Mouse (Mus musculus) cerebellum, postnatal 4 days (tissue): ENCODE results near the gene Hapln4.

Source experiments
- DNase-seq, 2 experiments: peaks; one replicate each; pipeline ENCODE4 v3.0.0; 2022; ENCODE audit warnings: low spot score in 2 of 2, mixed read lengths in 1 of 2

Gene Hapln4

DNA sequence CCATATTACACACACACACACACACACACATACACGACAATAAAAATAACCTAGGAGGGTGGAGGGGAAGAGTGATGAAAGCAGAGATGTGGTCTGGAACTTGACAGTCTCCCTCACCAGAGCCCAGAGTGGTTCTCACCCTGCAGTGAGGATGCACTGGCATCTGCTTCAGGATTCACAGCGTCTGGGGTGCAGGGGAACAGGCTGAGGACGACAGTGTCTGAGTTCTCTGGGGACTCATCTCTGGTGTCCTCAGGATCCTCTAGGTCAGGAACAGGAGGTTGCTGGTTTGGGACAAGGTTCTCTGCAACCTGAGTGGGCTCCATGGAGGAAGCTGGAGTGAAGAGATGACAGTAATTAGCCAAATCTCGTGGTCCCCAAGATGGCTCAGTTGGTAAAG, 54.6 kb downstream of the Hapln4 start:
- no peak for DNase-seq

DNA sequence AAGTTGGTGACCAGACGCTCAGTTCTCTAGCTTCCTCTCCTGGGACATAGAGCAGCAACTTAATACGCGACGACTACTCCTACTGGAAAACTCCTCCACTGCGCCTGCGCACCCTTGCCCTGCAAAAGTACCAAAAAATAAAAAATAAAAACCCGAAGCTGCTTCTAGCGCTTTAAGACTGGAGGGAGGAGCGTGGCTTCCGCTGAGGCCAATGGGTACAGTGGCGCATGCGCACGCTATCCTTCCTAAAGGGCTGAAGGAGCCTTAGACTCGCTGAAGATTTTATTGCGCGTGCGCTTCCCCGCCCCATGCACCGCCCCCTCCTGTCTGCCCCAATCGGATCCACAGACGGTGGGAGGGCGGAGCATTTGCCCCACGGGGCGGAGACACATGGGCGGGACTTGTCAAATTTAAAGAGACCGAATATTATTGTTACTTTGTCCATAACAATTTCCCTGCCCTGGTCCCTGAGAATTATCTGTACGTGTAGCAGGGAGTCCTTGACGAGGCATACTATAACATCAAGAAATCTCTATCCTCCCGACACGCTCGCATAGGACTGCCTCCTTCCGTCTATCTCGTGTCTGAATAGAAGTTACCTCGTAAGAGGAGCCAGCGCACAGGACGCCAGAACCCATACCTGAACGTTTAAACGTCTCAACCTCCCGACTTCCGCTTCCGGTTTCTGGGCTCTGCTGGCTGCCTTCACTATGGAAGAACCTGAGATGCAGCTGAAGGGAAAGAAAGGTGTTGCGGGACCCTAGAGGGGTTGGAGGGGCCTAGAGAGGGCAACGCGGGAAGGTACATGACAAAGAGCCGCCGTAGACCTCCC, 56.0 kb downstream of the Hapln4 start, which contains the start of the genes Rfxank, Borcs8 and Mef2b:
Gene Rfxank, minus strand, starts transcription at position 129 of the 832 bp plus-strand sequence.
Gene Borcs8, plus strand, starts transcription at position 474 of the 832 bp plus-strand sequence.
Gene Mef2b, plus strand, starts transcription at position 686 of the 832 bp plus-strand sequence.
- peak; percentile 91 to 98 for DNase-seq

DNA sequence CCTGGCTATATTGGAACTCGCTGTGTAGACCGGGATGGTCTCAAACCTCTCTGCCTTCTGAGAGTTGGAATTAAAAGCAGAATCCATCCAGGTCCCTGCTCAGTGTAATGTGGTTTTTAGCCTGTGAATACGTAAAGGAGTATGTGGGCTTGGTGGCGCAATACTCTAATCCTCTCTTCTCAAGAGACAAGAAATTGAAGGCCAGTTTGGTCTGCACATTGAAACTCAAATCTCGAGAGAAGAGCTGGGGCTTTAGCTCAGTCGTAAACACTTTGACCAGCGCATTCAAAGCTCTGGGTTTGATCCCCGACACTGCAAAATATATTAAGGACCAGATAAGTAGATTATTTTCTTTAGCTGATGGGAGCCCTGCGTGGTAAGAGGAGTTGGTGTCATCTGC, 56.7 kb downstream of the Hapln4 start:
- DNase-seq: no peak
